Mouse (Mus musculus) kidney, postnatal 36 days (tissue): ENCODE measurements around the gene Git2.

ENCODE experiments used
- DNase-seq, 2 experiments: peaks; one replicate each; pipeline ENCODE4 v3.0.0; 2021 to 2022; ENCODE audit warnings: mixed read lengths in 2 of 2

Gene Git2

DNA sequence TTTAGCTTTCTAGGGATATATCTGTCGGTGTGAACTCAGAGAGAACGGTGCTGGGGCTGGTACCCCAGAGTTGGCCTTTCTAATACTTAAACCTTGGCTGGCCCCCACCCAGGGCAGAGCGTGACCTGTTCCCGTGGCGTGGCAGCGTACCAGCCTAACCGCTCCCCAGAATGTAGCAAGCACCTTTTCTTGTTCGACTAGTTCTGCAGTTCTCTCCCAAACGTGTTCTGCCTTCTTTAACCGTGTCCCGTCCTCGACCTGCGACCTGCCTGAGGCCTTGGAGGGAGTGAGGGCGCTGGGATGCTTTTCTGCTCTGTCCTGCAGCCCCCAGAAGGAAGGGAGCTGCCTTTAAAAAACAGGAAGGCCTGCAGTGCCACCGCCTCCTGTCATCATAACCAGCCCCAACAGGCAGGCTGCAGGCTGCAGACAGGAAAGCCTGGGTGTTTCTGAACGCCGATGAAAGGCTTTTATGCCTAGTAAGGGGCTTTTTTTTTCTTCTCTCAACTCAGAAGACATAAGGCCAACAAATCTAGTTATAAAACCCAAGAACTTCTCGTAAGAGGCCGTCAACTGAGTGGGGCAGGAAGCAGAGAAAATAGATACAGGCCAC is 94.5 kb downstream of the Git2 start:
- DNase-seq: no peak

DNA sequence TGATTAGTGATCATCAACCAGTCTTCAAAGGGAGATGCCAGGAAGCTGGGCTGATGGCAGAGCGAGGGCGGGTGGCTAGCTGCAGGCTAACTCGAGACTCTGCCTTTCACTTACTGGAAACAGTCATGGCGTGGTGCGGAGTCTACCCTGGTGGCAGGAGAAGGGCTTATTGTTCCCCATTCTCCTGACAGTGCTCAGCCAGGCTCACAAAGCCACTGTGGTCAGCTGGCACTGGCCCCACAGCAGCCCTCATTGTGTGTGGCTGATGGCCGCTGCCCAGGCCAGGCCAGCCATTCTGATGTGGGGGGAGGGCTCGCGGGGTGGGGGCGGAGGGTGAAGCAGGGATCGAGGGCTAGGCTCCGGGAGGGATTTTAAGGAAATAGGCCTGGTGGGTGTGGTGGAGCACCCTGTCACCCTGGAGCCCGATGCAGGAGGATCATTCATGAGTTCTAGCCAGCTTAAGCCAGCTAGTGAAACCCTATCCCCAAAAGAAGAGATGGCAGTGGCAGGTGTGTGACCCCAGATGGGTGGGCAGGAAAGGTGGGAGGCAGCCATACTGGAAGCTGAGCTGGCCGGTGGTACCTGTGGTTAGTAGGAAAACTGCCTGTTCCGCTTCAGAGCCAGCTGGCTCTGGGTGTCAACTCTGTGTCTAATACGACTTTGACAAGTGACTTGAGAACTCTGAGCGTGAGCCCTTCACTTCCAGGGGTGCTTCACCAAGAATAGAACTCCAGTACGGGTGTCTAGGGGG is 95.3 kb downstream of the Git2 start:
- no peak for DNase-seq
